ENCODE assay signal across 27 mouse cellular contexts in the genomic region with DNA sequence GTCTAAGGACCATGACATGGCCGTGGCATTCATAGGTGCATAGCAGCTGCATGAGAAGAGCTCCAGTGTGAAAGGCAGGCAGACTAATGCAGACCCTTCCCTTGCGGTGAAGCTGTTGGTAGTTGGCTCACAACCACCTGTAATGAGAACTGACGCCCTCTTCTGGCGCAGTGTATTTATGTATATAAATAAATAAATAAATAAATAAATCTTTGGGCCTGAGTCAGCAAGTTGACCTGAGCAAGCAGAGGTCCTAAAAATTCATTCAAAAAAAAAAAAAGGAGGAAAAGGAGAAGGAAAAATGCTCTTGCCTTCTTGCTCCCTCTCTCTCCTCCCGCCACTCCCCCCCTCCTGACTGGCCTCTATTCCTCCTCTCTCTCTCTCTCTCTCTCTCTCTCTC.
DNase-seq lines count a peak whose midpoint lies in the region; ATAC-seq and TF ChIP-seq lines count a peak whose summit lies in the region.
"Had no signal": no experiment of that assay in that cellular context is flagged by ENCODE, and none has a peak within 500 bp of the region (broad histone marks: within the 10 kb centered on the region; RNA-seq: fewer than 3 reads in every experiment).

No protein-coding gene starts in this region.

- no peaks in the 10 kb centered on the region for H3K27me3 ChIP-seq in liver, embryonic 11.5 days (replicated peaks; ENCODE audit: control insufficient read depth, insufficient read depth, low read length)
- no peaks in the 10 kb centered on the region for H3K27me3 ChIP-seq in forebrain, embryonic 12.5 days
- H3K27me3 ChIP-seq: embryonic facial prominence, embryonic 12.5 days; heart, embryonic 15.5 days; limb, embryonic 12.5 days; liver, embryonic 15.5 days; megakaryocyte, embryonic 14.5 days; midbrain, embryonic 13.5 days had no signal

- DNase-seq in liver (peak; percentile 36), A20 (ENCODE audit: low read depth, low spot score) (peak; percentile 29), ES-CJ7 (ENCODE audit: low read depth, low spot score) (peak; percentile 22)
- no peak for DNase-seq in liver, embryonic 11.5 days (ENCODE audit: low spot score)
- DNase-seq in c-Kit-positive CD71-positive TER-119-positive erythroid progenitor cells, embryonic 14.5 days (ENCODE audit: low spot score): peak; percentile 19
- no peak for DNase-seq in left cerebral cortex, adult 2 months (ENCODE audit: extremely low spot score in 1 of 2, low spot score in 2 of 2)
- no peak for DNase-seq in urinary bladder, postnatal 4 days (ENCODE audit: low spot score in 2 of 2)
- DNase-seq: adrenal gland, postnatal 36 days; cerebellum, adult 11-12 months; cerebellum, postnatal 14 days; gastrocnemius, postnatal 36 days; heart, adult 2 months; heart, postnatal 36 days; kidney, adult 18-20 months; kidney, postnatal 10 days; right cerebral cortex, postnatal 14 days; spleen, adult 18-20 months; thymus, postnatal 25 days had no signal

- no peak overlapping the region for H3K4me3 ChIP-seq in liver, embryonic 11.5 days (ENCODE audit: low read depth, low read length)
- no peak overlapping the region for H3K4me3 ChIP-seq in forebrain, embryonic 12.5 days (replicated peaks)
- H3K4me3 ChIP-seq in left cerebral cortex, adult 2 months: no peak overlapping the region
- H3K4me3 ChIP-seq: embryonic facial prominence, embryonic 12.5 days; heart, adult 2 months; heart, embryonic 15.5 days; limb, embryonic 12.5 days; liver, embryonic 15.5 days; megakaryocyte, embryonic 14.5 days; midbrain, embryonic 13.5 days had no signal

- H3K4me1 ChIP-seq in liver, embryonic 11.5 days (replicated peaks; ENCODE audit: control insufficient read depth, insufficient read depth, low read length): no peaks in the 10 kb centered on the region
- H3K4me1 ChIP-seq in forebrain, embryonic 12.5 days: no peaks in the 10 kb centered on the region
- H3K4me1 ChIP-seq: embryonic facial prominence, embryonic 12.5 days; limb, embryonic 12.5 days had no signal

- no peaks in the 10 kb centered on the region for H3K36me3 ChIP-seq in liver, embryonic 11.5 days (ENCODE audit: control insufficient read depth, insufficient read depth, low read length)
- H3K36me3 ChIP-seq in forebrain, embryonic 12.5 days (replicated peaks): no peaks in the 10 kb centered on the region
- H3K36me3 ChIP-seq: embryonic facial prominence, embryonic 12.5 days; heart, embryonic 15.5 days; limb, embryonic 12.5 days; midbrain, embryonic 13.5 days had no signal

- no peak for ATAC-seq in liver, embryonic 11.5 days (replicated peaks; ENCODE audit: low FRiP score)
- no peak for ATAC-seq in forebrain, embryonic 12.5 days (ENCODE audit: low FRiP score)
- ATAC-seq: inflammation-experienced regulatory T-cells, adult 6 months; midbrain, embryonic 13.5 days had no signal

- no peaks in the 10 kb centered on the region for H3K9me3 ChIP-seq in liver, embryonic 11.5 days (ENCODE audit: control insufficient read depth, low read length)
- no peaks in the 10 kb centered on the region for H3K9me3 ChIP-seq in forebrain, embryonic 12.5 days
- H3K9me3 ChIP-seq: embryonic facial prominence, embryonic 12.5 days; heart, embryonic 15.5 days; limb, embryonic 12.5 days; liver, embryonic 15.5 days; megakaryocyte, embryonic 14.5 days; midbrain, embryonic 13.5 days had no signal

- 72% methylated on average over 4 of the region's 5 CpGs for WGBS in liver, embryonic 11.5 days
- 63% methylated on average over 5 of the region's 5 CpGs for WGBS in forebrain, embryonic 12.5 days

- no peak; the same call in 1 of the 2 replicates for TF ChIP-seq CTCF in left cerebral cortex, adult 2 months (IDR thresholded peaks at IDR 0.05)

- H3K4me2 ChIP-seq in liver, embryonic 11.5 days: no peak overlapping the region
- H3K4me2 ChIP-seq in forebrain, embryonic 12.5 days: no peak overlapping the region
- H3K4me2 ChIP-seq: embryonic facial prominence, embryonic 12.5 days; heart, embryonic 15.5 days; hindbrain, embryonic 14.5 days; limb, embryonic 12.5 days; liver, embryonic 15.5 days; midbrain, embryonic 13.5 days had no signal

- H3K9ac ChIP-seq in liver, embryonic 11.5 days (ENCODE audit: low read depth, low read length): no peak overlapping the region
- no peak overlapping the region for H3K9ac ChIP-seq in forebrain, embryonic 12.5 days
- H3K9ac ChIP-seq: embryonic facial prominence, embryonic 12.5 days; heart, embryonic 15.5 days; hindbrain, embryonic 14.5 days; limb, embryonic 12.5 days; liver, embryonic 15.5 days; midbrain, embryonic 13.5 days had no signal

- intact Hi-C loops in left cerebral cortex, adult 2 months (cut with DNase I): no loop called here

- H3K27ac ChIP-seq in liver, embryonic 11.5 days (ENCODE audit: low read depth, low read length): no peak overlapping the region
- no peak overlapping the region for H3K27ac ChIP-seq in forebrain, embryonic 12.5 days
- no peak overlapping the region for H3K27ac ChIP-seq in left cerebral cortex, adult 2 months
- H3K27ac ChIP-seq: embryonic facial prominence, embryonic 12.5 days; heart, adult 2 months; heart, embryonic 15.5 days; hindbrain, embryonic 14.5 days; limb, embryonic 12.5 days; liver, embryonic 15.5 days; midbrain, embryonic 13.5 days had no signal

Comparison
In these comparisons a context has a peak if more than half of its experiments do, and no peak if none do; other contexts are left out.
1. DNase-seq: peak in liver (single experiment), A20 (single experiment), ES-CJ7 (single experiment) and c-Kit-positive CD71-positive TER-119-positive erythroid progenitor cells, embryonic 14.5 days (single experiment); none in liver, embryonic 11.5 days (single experiment), left cerebral cortex, adult 2 months (0 of 2) and urinary bladder, postnatal 4 days (0 of 2).